Mouse (Mus musculus): ENCODE data around the gene Plekha8.

DNA sequence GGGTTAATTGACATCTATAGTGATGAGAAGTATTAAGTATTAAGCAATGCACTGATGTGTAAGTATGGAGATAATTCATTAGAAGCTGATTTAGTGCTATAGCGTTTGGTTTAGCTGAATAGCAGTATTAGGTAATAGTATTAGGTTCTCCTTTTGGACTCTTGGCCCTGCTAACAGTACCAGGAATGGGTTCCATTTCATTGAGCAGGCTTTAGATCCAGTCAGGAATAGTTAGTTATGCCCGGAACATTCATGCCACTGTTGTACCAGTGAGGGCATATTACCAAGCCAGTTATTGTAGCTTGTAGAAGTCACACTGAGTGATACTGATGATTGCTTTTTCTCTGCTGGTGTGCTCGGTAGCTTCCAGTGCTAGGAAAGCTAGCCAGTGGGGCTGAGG lies 2.8 kb downstream of the Plekha8 start:
- TF ChIP-seq POLR2A (IDR thresholded peaks at IDR 0.05; ENCODE audit: control insufficient read depth, low read depth, low read length), result no peak
- no peak for TF ChIP-seq CTCF (IDR thresholded peaks at IDR 0.05; ENCODE audit: control insufficient read depth, insufficient read depth, insufficient replicate concordance, low read depth, low read length)
